Comparison of ENCODE assay signal across 21 mouse cellular contexts in genomic region chr12:76378556-76378955, GRCm38 (mm10). TPM values are rescaled to one million over a fixed set of nuclear protein-coding genes. Genes with fewer than 3 reads are reported as not detected.
A peak's percentile ranks its signal among the peaks of the same experiment; 100 is the strongest.
DNase-seq lines count a peak whose midpoint lies in the region; ATAC-seq and TF ChIP-seq lines count a peak whose summit lies in the region.
"Had no signal": no experiment of that assay in that cellular context is flagged by ENCODE, and none has a peak within 500 bp of the region (broad histone marks: within the 10 kb centered on the region; RNA-seq: fewer than 3 reads in every experiment).

No protein-coding gene starts in this region.

- no peak overlapping the region for H3K9ac ChIP-seq in heart, embryonic 12.5 days
- H3K9ac ChIP-seq in heart, adult 2 months (ENCODE audit: low read depth, low read length) = no peak overlapping the region
- H3K9ac ChIP-seq in hindbrain, embryonic 13.5 days = no peak overlapping the region
- H3K9ac ChIP-seq: forebrain, postnatal 0 days; liver, postnatal 0 days had no signal

- no peak overlapping the region for H3K4me3 ChIP-seq in heart, embryonic 12.5 days
- no peak overlapping the region for H3K4me3 ChIP-seq in heart, adult 2 months
- no peak overlapping the region for H3K4me3 ChIP-seq in layer of hippocampus, adult 2 months
- no peak overlapping the region for H3K4me3 ChIP-seq in hindbrain, embryonic 13.5 days
- H3K4me3 ChIP-seq: left cerebral cortex, adult 2 months; midbrain, embryonic 10.5 days had no signal

- whole genome bisulfite sequencing in heart, embryonic 12.5 days = 61% methylated on average over 5 of the region's 5 CpGs
- 82% methylated on average over 5 of the region's 5 CpGs for WGBS in heart, adult 2 months
- 90% methylated on average over 5 of the region's 5 CpGs for WGBS in hindbrain, embryonic 13.5 days

- H3K9me3 ChIP-seq in heart, embryonic 12.5 days (replicated peaks) = no peaks in the 10 kb centered on the region
- H3K9me3 ChIP-seq in hindbrain, embryonic 13.5 days = no peaks in the 10 kb centered on the region
- H3K9me3 ChIP-seq: G1E; midbrain, embryonic 10.5 days had no signal

- no peak for TF ChIP-seq POLR2A in heart, adult 2 months (IDR thresholded peaks at IDR 0.05; ENCODE audit: insufficient read depth, low read depth, low read length)

- no peak overlapping the region for H3K4me2 ChIP-seq in heart, embryonic 12.5 days
- no peak overlapping the region for H3K4me2 ChIP-seq in hindbrain, embryonic 13.5 days

- no peaks in the 10 kb centered on the region for H3K27me3 ChIP-seq in heart, embryonic 12.5 days (replicated peaks)
- no peaks in the 10 kb centered on the region for H3K27me3 ChIP-seq in heart, adult 2 months (ENCODE audit: control insufficient read depth, insufficient read depth, low read length)
- H3K27me3 ChIP-seq in hindbrain, embryonic 13.5 days = no peaks in the 10 kb centered on the region

- no peak for TF ChIP-seq CTCF in heart, adult 2 months (IDR thresholded peaks at IDR 0.05)
- TF ChIP-seq CTCF in layer of hippocampus, adult 2 months (conservative IDR thresholded peaks at IDR 0.05) = no peak

- peak; percentile 14 for DNase-seq in adrenal gland, adult 2 months
- no peak for DNase-seq in adrenal gland, adult 18-20 months (ENCODE audit: low spot score in 2 of 2)
- DNase-seq in heart, adult 2 months = no peak
- DNase-seq in layer of hippocampus, adult 2 months (ENCODE audit: low spot score in 2 of 2) = no peak
- no peak for DNase-seq in layer of hippocampus, adult 9-10 months (ENCODE audit: low spot score)
- DNase-seq in induced T-regulatory cell, adult 2 months (ENCODE audit: low read depth) = peak; percentile 37
- DNase-seq: cerebellum, adult 9-10 months; forebrain, postnatal 0 days; kidney, adult 11 months; kidney, postnatal 4 days; liver, postnatal 0 days; thymus, postnatal 14 days had no signal

- peaks cover 7% of the 10 kb centered on the region; the same call in 1 of the 2 replicates for H3K36me3 ChIP-seq in heart, embryonic 12.5 days
- no peaks in the 10 kb centered on the region; the same call in 1 of the 2 replicates for H3K36me3 ChIP-seq in heart, adult 2 months (ENCODE audit: control insufficient read depth, insufficient read depth, low read length)
- no peaks in the 10 kb centered on the region for H3K36me3 ChIP-seq in hindbrain, embryonic 13.5 days

- intact Hi-C loops in heart, adult 2 months (cut with DNase I) = no loop called here

- peaks cover 58% of the 10 kb centered on the region for H3K4me1 ChIP-seq in heart, embryonic 12.5 days (replicated peaks)
- peaks cover 5% of the 10 kb centered on the region for H3K4me1 ChIP-seq in heart, adult 2 months (ENCODE audit: control insufficient read depth, insufficient read depth, low read length)
- H3K4me1 ChIP-seq in hindbrain, embryonic 13.5 days (replicated peaks) = no peaks in the 10 kb centered on the region

- TF ChIP-seq EP300 in heart, adult 2 months (IDR thresholded peaks at IDR 0.05; ENCODE audit: insufficient read depth, low read depth, low read length) = no peak

- ATAC-seq in heart, embryonic 12.5 days (ENCODE audit: insufficient number of reproducible peaks, low FRiP score) = no peak
- no peak for ATAC-seq in hindbrain, embryonic 13.5 days (ENCODE audit: low FRiP score)
- ATAC-seq: activated CD4-positive, CD25-positive, alpha-beta regulatory T cell, adult 4 months; forebrain, postnatal 0 days; liver, postnatal 0 days; lung, postnatal 0 days had no signal

- H3K27ac ChIP-seq in heart, embryonic 12.5 days (ENCODE audit: poor library complexity, severe bottlenecking) = peak overlapping the region; percentile 81
- no peak overlapping the region for H3K27ac ChIP-seq in heart, adult 2 months
- peak overlapping the region; percentile 79; the same call in 1 of the 2 replicates for H3K27ac ChIP-seq in layer of hippocampus, adult 2 months
- H3K27ac ChIP-seq in hindbrain, embryonic 13.5 days = no peak overlapping the region
- H3K27ac ChIP-seq: left cerebral cortex, adult 2 months; midbrain, embryonic 10.5 days had no signal

- peaks cover 14% of the 10 kb centered on the region for H3K79me2 ChIP-seq in heart, adult 2 months (replicated peaks; ENCODE audit: control insufficient read depth, insufficient read depth, low read length)

RNA-seq across cellular contexts. Expression of gene Zbtb1, which starts 8.5 kb away (rescaled TPM):
- 1 to 10 TPM; 5.0 to 5.5 TPM for total RNA-seq in adrenal gland, adult 2 months (2021)
- 2.3 and 2.4 TPM in 2 replicates for polyA plus RNA-seq in adrenal gland, adult 2 months (2012; rRNA removed)
- 1 to 10 TPM; 4.1 to 4.7 TPM for total RNA-seq in adrenal gland, adult 18-20 months (2021)
- polyA plus RNA-seq in heart, embryonic 12.5 days (2016; fragmentation: Nextera tagmentation; extraction: Ambion mirVana) = 9.9 and 10.4 TPM in 2 replicates
- total RNA-seq in heart, adult 2 months (2021) = 1 to 10 TPM; 3.0 to 3.9 TPM
- polyA plus RNA-seq in heart, adult 2 months (2012; rRNA removed) = 1.1 and 2.3 TPM in 2 replicates
- 1 to 10 TPM; 7.2 to 8.3 TPM for total RNA-seq in layer of hippocampus, adult 2 months (2021)
- polyA plus RNA-seq in hindbrain, embryonic 13.5 days (2015; fragmentation: Nextera tagmentation; extraction: Ambion mirVana) = 4.3 and 4.4 TPM in 2 replicates

RNA-seq across cellular contexts. Expression of gene Zbtb25, which starts 9.2 kb away (rescaled TPM):
- 1 to 10 TPM; 6.9 to 9.4 TPM for total RNA-seq in adrenal gland, adult 2 months (2021)
- 4.9 and 6.0 TPM in 2 replicates for polyA plus RNA-seq in adrenal gland, adult 2 months (2012; rRNA removed)
- 1 to 10 TPM; 5.9 to 6.1 TPM for total RNA-seq in adrenal gland, adult 18-20 months (2021)
- 13.0 and 15.4 TPM in 2 replicates for polyA plus RNA-seq in heart, embryonic 12.5 days (2016; fragmentation: Nextera tagmentation; extraction: Ambion mirVana)
- 1 to 10 TPM; 6.8 to 7.9 TPM for total RNA-seq in heart, adult 2 months (2021)
- polyA plus RNA-seq in heart, adult 2 months (2012; rRNA removed) = 6.0 and 13.4 TPM in 2 replicates
- total RNA-seq in layer of hippocampus, adult 2 months (2021) = 10 to 100 TPM; 17.6 to 23.6 TPM
- 14.9 and 16.0 TPM in 2 replicates for polyA plus RNA-seq in hindbrain, embryonic 13.5 days (2015; fragmentation: Nextera tagmentation; extraction: Ambion mirVana)

RNA-seq across cellular contexts. Expression of gene Hspa2, which starts 25.4 kb away (rescaled TPM):
- total RNA-seq in adrenal gland, adult 2 months (2021) = 10 to 100 TPM; 18.7 to 23.8 TPM
- 15.9 and 21.3 TPM in 2 replicates for polyA plus RNA-seq in adrenal gland, adult 2 months (2012; rRNA removed)
- total RNA-seq in adrenal gland, adult 18-20 months (2021) = 10 to 100 TPM; 18.9 to 20.6 TPM
- 23.2 and 23.9 TPM in 2 replicates for polyA plus RNA-seq in heart, embryonic 12.5 days (2016; fragmentation: Nextera tagmentation; extraction: Ambion mirVana)
- total RNA-seq in heart, adult 2 months (2021) = 1 to 10 TPM; 5.0 to 5.1 TPM
- polyA plus RNA-seq in heart, adult 2 months (2012; rRNA removed) = 6.6 and 7.7 TPM in 2 replicates
- 100 to 1,000 TPM; 114 to 117 TPM for total RNA-seq in layer of hippocampus, adult 2 months (2021)
- polyA plus RNA-seq in hindbrain, embryonic 13.5 days (2015; fragmentation: Nextera tagmentation; extraction: Ambion mirVana) = 7.1 and 8.3 TPM in 2 replicates

RNA-seq across cellular contexts. Expression of gene Ppp1r36, which starts 38.8 kb away (rescaled TPM):
- under 1 TPM; 0.23 to 0.24 TPM for total RNA-seq in adrenal gland, adult 2 months (2021)
- not detected in 2 replicates for polyA plus RNA-seq in adrenal gland, adult 2 months (2012; rRNA removed)
- under 1 TPM; 0.27 to 0.32 TPM for total RNA-seq in adrenal gland, adult 18-20 months (2021)
- polyA plus RNA-seq in heart, embryonic 12.5 days (2016; fragmentation: Nextera tagmentation; extraction: Ambion mirVana) = 2.8 and 3.8 TPM in 2 replicates
- total RNA-seq in heart, adult 2 months (2021) = under 1 TPM; 0.14 to 0.16 TPM
- polyA plus RNA-seq in heart, adult 2 months (2012; rRNA removed) = 0.09 and 0.41 TPM in 2 replicates
- 1 to 10 TPM; 1.9 TPM for total RNA-seq in layer of hippocampus, adult 2 months (2021)
- polyA plus RNA-seq in hindbrain, embryonic 13.5 days (2015; fragmentation: Nextera tagmentation; extraction: Ambion mirVana) = 0.84 and 2.2 TPM in 2 replicates
- total RNA-seq: adrenal gland, postnatal 36 days had no signal
- polyA plus RNA-seq: activated CD4-positive, CD25-positive, alpha-beta regulatory T cell, adult 4 months; G1E; spleen, adult 2 months had no signal

RNA-seq across cellular contexts. Expression of gene Akap5, which starts 53.9 kb away (rescaled TPM):
- under 1 TPM; 0.29 to 0.76 TPM for total RNA-seq in adrenal gland, adult 2 months (2021)
- 0.07 TPM in 2 replicates for polyA plus RNA-seq in adrenal gland, adult 2 months (2012; rRNA removed)
- under 1 TPM; 0.33 to 0.54 TPM for total RNA-seq in adrenal gland, adult 18-20 months (2021)
- polyA plus RNA-seq in heart, embryonic 12.5 days (2016; fragmentation: Nextera tagmentation; extraction: Ambion mirVana) = 8.5 and 9.1 TPM in 2 replicates
- total RNA-seq in heart, adult 2 months (2021) = 1 to 10 TPM; 1.0 to 1.7 TPM
- 1.1 and 2.3 TPM in 2 replicates for polyA plus RNA-seq in heart, adult 2 months (2012; rRNA removed)
- total RNA-seq in layer of hippocampus, adult 2 months (2021) = 10 to 100 TPM; 61.5 to 63.0 TPM
- 7.4 and 7.9 TPM in 2 replicates for polyA plus RNA-seq in hindbrain, embryonic 13.5 days (2015; fragmentation: Nextera tagmentation; extraction: Ambion mirVana)

Comparison
In these comparisons a context has a peak if more than half of its experiments do, and no peak if none do; other contexts are left out.
1. DNase-seq: peak in adrenal gland, adult 2 months (single experiment) and induced T-regulatory cell, adult 2 months (single experiment); none in adrenal gland, adult 18-20 months (0 of 2), heart, adult 2 months (0 of 2), layer of hippocampus, adult 2 months (0 of 2) and layer of hippocampus, adult 9-10 months (single experiment).
2. H3K27ac ChIP-seq: peak in heart, embryonic 12.5 days (single experiment) and layer of hippocampus, adult 2 months (single experiment); none in heart, adult 2 months (single experiment) and hindbrain, embryonic 13.5 days (single experiment).
3. RNA of gene Hspa2, which starts 25.4 kb away (total RNA-seq): 114 to 117 TPM in layer of hippocampus, adult 2 months; 18.7 to 23.8 TPM in adrenal gland, adult 2 months, 18.9 to 20.6 TPM in adrenal gland, adult 18-20 months and 5.0 to 5.1 TPM in heart, adult 2 months; every median in the first group is over 4 times any median in the second.